Mouse (Mus musculus) mature B cell (primary cell): ENCODE data around the gene Nlrp6.
"Not testable (repeated sequence)": the region's sequence is repeated elsewhere in the genome, so short reads cannot be mapped to it uniquely, and the experiment has no call there.

Experiments used
- in situ Hi-C: fragments of 300-500 bp; cut with MboI; formaldehyde crosslinking; loops from 2 replicates; pipeline ENCODE4 v1.14.3; 2019

The Nlrp6 gene

GRCm38 (mm10) chr7:140974940-140975339 lies 54.2 kb downstream of the Nlrp6 start:
- in situ Hi-C loops = no loop called here

GRCm38 (mm10) chr7:140975465-140975864 lies 54.8 kb downstream of the Nlrp6 start:
- in situ Hi-C loops = no loop called here

- in situ Hi-C loops = not testable (repeated sequence)
These were observed 56.0 kb downstream of the Nlrp6 start for GRCm38 (mm10) chr7:140976720-140977119.
